Mouse (Mus musculus): ENCODE measurements at regions not wholly inside any gene's neighbourhood (a gene's known extent, or its start where the extent isn't known, plus 50 kb on each side); places are given as distances from the start of the nearest gene placed in this dataset.
"Not testable (repeated sequence)": the region's sequence is repeated elsewhere in the genome, so short reads cannot be mapped to it uniquely, and the experiment has no call there.

DNA sequence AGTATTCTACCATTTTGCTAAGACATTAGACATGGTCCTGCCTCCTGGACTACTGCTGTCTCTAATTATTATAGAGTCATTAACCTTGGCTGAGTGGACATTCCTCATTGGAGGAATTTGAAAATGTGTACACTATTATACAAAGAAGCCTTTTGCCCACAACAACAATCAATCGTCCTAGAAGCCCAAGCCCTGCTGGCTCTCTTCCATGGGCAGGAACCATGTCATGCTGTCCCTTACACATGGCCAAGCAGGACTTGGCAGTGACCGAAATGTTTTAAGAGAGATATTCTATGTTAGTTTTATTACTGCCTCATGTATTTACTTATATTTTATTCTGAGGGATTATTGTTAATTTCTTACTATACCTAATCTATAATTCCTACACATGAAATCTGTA, 1607.3 kb upstream of the Cdh6 start:
- no peak overlapping the region for H3K4me2 ChIP-seq (ENCODE audit: insufficient read depth, low read depth, poor library complexity, severe bottlenecking)
- no peak for DNase-seq (ENCODE audit: extremely low read depth)
- H3K9ac ChIP-seq (ENCODE audit: insufficient read depth, low read depth), result no peak overlapping the region
- no peaks in the 10 kb centered on the region for H3K79me2 ChIP-seq (replicated peaks; ENCODE audit: control insufficient read depth, extremely low read depth, insufficient read depth, poor library complexity, severe bottlenecking)
- no peak overlapping the region for H3K4me3 ChIP-seq (replicated peaks in 1 of 3; ENCODE audit: low read depth in 2 of 3, low read length in 2 of 3, poor library complexity in 1 of 3)
- dilution Hi-C loops (cut with MboI; ENCODE audit: extremely low pct_ligation_motif_present, extremely low pct_unique_long_range_greater_than_20kb, low sequenced_read_pairs), result no loop called here
- no peak for TF ChIP-seq ETS1 (conservative IDR thresholded peaks at IDR 0.05; ENCODE audit: low read depth, low read length)
- no peak for TF ChIP-seq USF2 (conservative IDR thresholded peaks at IDR 0.05; ENCODE audit: low read depth, low read length)
- no peak for TF ChIP-seq POLR2A (IDR thresholded peaks at IDR 0.05; ENCODE audit: low read depth, low read length)
- peaks cover 27% of the 10 kb centered on the region for H3K9me3 ChIP-seq (replicated peaks; ENCODE audit: low read length)
- in situ Hi-C loops (cut with MboI; ENCODE audit: low pct_ligation_motif_present, low pct_unique_long_range_greater_than_20kb, low sequenced_read_pairs), result no loop called here
- H3K27ac ChIP-seq (ENCODE audit: insufficient read depth, low read depth), result no peak overlapping the region
- H3K27me3 ChIP-seq (replicated peaks), result no peaks in the 10 kb centered on the region
- no peaks in the 10 kb centered on the region for H3K36me3 ChIP-seq (replicated peaks in 1 of 2; ENCODE audit: control insufficient read depth in 1 of 2, insufficient read depth in 1 of 2, low read length in 1 of 2)
- H3K4me1 ChIP-seq (ENCODE audit: control insufficient read depth in 1 of 2, insufficient read depth in 2 of 2), result no peaks in the 10 kb centered on the region

DNA sequence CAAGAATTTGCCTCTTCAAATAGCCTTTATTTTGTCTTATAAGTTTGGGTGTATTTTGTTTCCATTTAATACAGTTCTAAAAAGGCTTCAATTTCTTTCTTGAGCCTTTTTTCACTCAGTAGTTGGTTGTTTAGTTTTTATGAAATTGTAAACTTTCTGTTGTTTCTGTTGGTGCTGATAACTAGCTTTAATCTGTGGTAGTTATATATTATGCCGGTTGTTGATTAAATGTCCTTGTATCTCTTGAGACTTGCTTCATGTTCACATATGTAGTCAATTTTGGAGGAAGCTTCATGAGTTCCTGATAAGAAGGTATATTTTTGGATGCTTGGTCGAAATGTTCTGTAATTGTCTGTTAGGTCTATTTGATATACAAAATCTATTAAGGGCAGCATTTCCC, 1568.3 kb upstream of the Cdh6 start:
- Histone ChIP-seq H3K4me2 (ENCODE audit: insufficient read depth, low read depth, poor library complexity, severe bottlenecking) (no peak overlapping the region), H3K4me1 (ENCODE audit: control insufficient read depth in 1 of 2, insufficient read depth in 2 of 2) (no peaks in the 10 kb centered on the region), H3K9ac (ENCODE audit: insufficient read depth, low read depth) (no peak overlapping the region), H3K27me3 (replicated peaks) (no peaks in the 10 kb centered on the region), H3K4me3 (replicated peaks in 1 of 3; ENCODE audit: low read depth in 2 of 3, low read length in 2 of 3, poor library complexity in 1 of 3) (no peak overlapping the region), H3K36me3 (replicated peaks in 1 of 2; ENCODE audit: control insufficient read depth in 1 of 2, insufficient read depth in 1 of 2, low read length in 1 of 2) (no peaks in the 10 kb centered on the region), H3K79me2 (replicated peaks; ENCODE audit: control insufficient read depth, extremely low read depth, insufficient read depth, poor library complexity, severe bottlenecking) (no peaks in the 10 kb centered on the region), H3K27ac (ENCODE audit: insufficient read depth, low read depth) (no peak overlapping the region), H3K9me3 (replicated peaks; ENCODE audit: low read length) (peaks cover 28% of the 10 kb centered on the region)
- in situ Hi-C loops (cut with MboI; ENCODE audit: low pct_ligation_motif_present, low pct_unique_long_range_greater_than_20kb, low sequenced_read_pairs), result no loop called here
- DNase-seq (ENCODE audit: extremely low read depth), result no peak
- TF ChIP-seq TCF12 (IDR thresholded peaks at IDR 0.05; ENCODE audit: low read depth, low read length), result no peak
- TF ChIP-seq UBTF (IDR thresholded peaks at IDR 0.05; ENCODE audit: low read depth, low read length), result no peak
- no peak for TF ChIP-seq TBP (conservative IDR thresholded peaks at IDR 0.05; ENCODE audit: low read depth, low read length)
- no peak for TF ChIP-seq ETS1 (conservative IDR thresholded peaks at IDR 0.05; ENCODE audit: low read depth, low read length)
- TF ChIP-seq GABPA (IDR thresholded peaks at IDR 0.05; ENCODE audit: insufficient replicate concordance, low read depth, low read length), result no peak
- no peak for TF ChIP-seq ZKSCAN1 (IDR thresholded peaks at IDR 0.05; ENCODE audit: borderline replicate concordance, low read depth, low read length)
- no peak for TF ChIP-seq MAX (IDR thresholded peaks at IDR 0.05; ENCODE audit: low read length)
- no peak for TF ChIP-seq CTCF (conservative IDR thresholded peaks at IDR 0.05 in 1 of 2, IDR thresholded peaks at IDR 0.05 in 1 of 2; ENCODE audit: low read depth in 2 of 2, low read length in 2 of 2)
- TF ChIP-seq CHD2 (IDR thresholded peaks at IDR 0.05; ENCODE audit: low read length), result no peak
- no peak for TF ChIP-seq EP300 (IDR thresholded peaks at IDR 0.05; ENCODE audit: low read length)
- TF ChIP-seq MAZ (IDR thresholded peaks at IDR 0.05; ENCODE audit: low read depth, low read length), result no peak
- TF ChIP-seq USF1 (IDR thresholded peaks at IDR 0.05; ENCODE audit: low read depth, low read length), result no peak
- TF ChIP-seq MXI1 (IDR thresholded peaks at IDR 0.05; ENCODE audit: low read depth, low read length), result no peak
- no peak for TF ChIP-seq NELFE (IDR thresholded peaks at IDR 0.05; ENCODE audit: low read depth, low read length)
- no peak for TF ChIP-seq POLR2AphosphoS2 (IDR thresholded peaks at IDR 0.05; ENCODE audit: low read depth, low read length)
- dilution Hi-C loops (cut with MboI; ENCODE audit: extremely low pct_ligation_motif_present, extremely low pct_unique_long_range_greater_than_20kb, low sequenced_read_pairs), result no loop called here

DNA sequence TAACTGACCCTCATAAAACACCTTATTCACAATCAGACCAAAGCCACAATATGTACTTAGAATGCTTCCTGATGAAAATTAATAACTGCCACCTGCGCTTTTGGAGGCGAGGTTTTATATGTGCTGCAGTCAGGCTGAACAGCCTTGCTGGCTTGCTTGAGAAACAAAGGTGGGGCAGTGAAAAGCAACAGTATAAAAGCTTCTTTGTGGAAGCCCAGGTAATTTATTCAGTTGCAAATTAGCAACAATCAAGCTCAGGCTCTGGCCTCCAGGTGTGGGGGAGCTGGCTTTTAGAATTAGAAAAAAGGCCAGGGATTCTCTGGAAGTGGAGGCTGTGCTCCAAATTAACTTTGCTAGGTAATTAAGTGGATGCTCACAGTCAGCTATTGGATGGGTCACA, 1524.5 kb upstream of the Cdh6 start:
- H3K36me3 ChIP-seq (replicated peaks in 1 of 2; ENCODE audit: control insufficient read depth in 1 of 2, insufficient read depth in 1 of 2, low read length in 1 of 2); H3K4me1 ChIP-seq (ENCODE audit: control insufficient read depth in 1 of 2, insufficient read depth in 2 of 2); DNase-seq (ENCODE audit: extremely low read depth); dilution Hi-C loops (cut with MboI; ENCODE audit: extremely low pct_ligation_motif_present, extremely low pct_unique_long_range_greater_than_20kb, low sequenced_read_pairs); H3K27ac ChIP-seq (ENCODE audit: insufficient read depth, low read depth); H3K27me3 ChIP-seq (replicated peaks); H3K4me3 ChIP-seq (replicated peaks in 1 of 3; ENCODE audit: low read depth in 2 of 3, low read length in 2 of 3, poor library complexity in 1 of 3); in situ Hi-C loops (cut with MboI; ENCODE audit: low pct_ligation_motif_present, low pct_unique_long_range_greater_than_20kb, low sequenced_read_pairs); H3K4me2 ChIP-seq (ENCODE audit: insufficient read depth, low read depth, poor library complexity, severe bottlenecking); H3K9ac ChIP-seq (ENCODE audit: insufficient read depth, low read depth); H3K79me2 ChIP-seq (replicated peaks; ENCODE audit: control insufficient read depth, extremely low read depth, insufficient read depth, poor library complexity, severe bottlenecking): not testable (repeated sequence)
- peaks cover 28% of the 10 kb centered on the region for H3K9me3 ChIP-seq (replicated peaks; ENCODE audit: low read length)
